Mouse (Mus musculus): ENCODE results near the gene Wdr1. TPM values are rescaled to one million over a fixed set of nuclear protein-coding genes. Genes with fewer than 3 reads are reported as not detected.

Gene Wdr1
- total RNA-seq, 2 experiments from 2014 or later = 203 to 212 TPM

DNA sequence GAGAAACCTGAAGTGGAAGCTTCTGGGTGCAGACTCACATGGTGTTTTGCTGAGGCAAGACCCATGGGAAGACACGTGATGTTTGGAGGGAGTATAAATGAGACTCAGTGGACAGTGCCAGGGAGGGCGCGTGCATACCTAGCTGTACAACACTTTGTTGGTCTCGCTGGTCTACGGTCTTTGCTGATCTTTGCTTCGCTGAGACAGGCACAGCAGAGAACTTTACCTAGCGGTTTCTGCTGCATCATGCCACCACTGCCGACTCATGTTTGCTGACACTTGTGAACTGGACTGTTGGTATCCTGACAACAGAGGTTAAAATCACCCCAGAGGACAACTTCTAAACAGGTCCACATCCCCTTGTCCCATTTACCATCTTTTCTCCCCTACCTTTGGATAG lies 63.0 kb downstream of the Wdr1 start:
- no peak for DNase-seq (ENCODE audit: low spot score in 2 of 2)
- Histone ChIP-seq H3K4me3 (no peak overlapping the region), H3K27ac (peak overlapping the region; percentile 39; the same call in 1 of the 2 replicates)
- TF ChIP-seq CTCF (conservative IDR thresholded peaks at IDR 0.05) = no peak

DNA sequence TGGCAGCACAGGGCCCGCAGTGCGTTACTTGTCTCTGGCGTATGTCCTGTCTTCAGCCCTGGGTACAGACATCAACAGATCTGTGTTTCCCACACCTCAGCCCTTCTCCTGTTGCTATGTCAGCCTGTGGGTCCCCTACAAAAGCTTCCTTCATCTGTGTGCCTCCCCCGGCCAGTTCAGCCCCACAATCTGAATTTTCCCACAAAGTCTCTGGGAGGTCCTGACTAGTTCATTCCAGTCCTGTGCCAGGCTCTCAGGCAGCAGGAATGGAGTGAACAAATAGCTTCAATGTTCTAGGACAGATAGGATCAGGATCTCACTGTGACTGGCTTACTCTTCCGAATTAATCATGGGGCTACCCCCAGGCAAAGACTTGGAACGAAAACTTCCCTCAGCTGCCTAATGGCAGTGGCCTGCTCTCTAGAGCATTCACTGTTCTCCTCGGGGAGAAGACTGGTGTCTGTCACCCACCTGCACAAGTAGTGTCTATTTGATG lies 63.7 kb downstream of the Wdr1 start:
- no peak for DNase-seq (ENCODE audit: low spot score in 2 of 2)
- Histone ChIP-seq H3K4me3 (no peak overlapping the region), H3K27ac (peak overlapping the region; percentile 39; the same call in 1 of the 2 replicates)
- no peak for TF ChIP-seq CTCF (conservative IDR thresholded peaks at IDR 0.05)

DNA sequence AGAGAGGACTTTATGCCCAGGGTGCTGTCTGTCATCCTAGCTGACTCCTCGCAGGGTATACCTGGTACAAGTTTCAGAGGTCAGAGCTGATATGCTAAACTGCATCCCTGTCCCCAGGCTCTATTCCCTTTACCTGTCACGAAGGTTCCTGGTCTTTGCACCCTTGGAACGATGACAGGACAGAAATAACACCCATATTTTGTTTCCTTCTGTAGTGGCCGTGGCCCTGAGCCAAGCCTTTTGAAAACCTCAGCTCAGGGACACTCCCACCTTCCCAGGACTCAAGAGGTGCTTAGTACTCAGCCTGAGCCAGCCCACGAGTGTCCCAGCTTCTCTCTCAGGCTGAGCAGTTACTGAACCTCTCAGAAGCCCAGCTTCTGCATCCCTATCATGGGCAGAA lies 64.5 kb downstream of the Wdr1 start:
- H3K27ac ChIP-seq = peak overlapping the region; percentile 39; the same call in 1 of the 2 replicates

DNA sequence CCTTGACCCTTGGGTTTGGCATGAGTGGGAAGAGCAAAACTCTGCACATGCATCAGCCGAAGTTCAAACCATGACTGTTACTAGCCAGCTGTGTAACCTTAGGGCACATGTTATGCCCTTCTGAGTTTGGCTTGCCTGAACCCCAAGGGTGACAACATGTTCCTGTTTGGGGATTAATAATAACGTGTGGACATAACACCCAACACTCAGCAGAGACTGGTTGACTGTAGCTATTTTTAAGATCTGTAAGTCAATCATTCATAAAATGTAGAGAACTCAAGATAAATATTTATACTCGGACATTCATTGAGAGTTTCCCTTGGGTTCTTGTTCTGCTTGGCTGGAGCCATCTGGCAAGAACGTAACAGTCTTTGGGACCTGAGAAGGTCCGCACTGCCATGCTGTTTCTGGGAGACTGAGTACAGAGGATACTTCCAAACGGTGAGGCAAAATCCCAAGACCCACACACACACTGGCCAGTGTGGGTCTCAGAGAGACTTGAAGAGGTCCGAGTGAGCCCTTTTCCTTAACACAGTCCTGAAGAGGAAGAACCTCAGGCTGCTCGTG lies 66.4 kb downstream of the Wdr1 start:
- TF ChIP-seq CTCF (conservative IDR thresholded peaks at IDR 0.05) = no peak
- DNase-seq (ENCODE audit: low spot score in 2 of 2) = no peak
- Histone ChIP-seq H3K27ac (no peak overlapping the region), H3K4me3 (no peak overlapping the region)

More for the DNA sequence above, 64.5 kb downstream of the Wdr1 start:
- no peak overlapping the region for H3K4me3 ChIP-seq
- no peak for DNase-seq (ENCODE audit: low spot score in 2 of 2)
- TF ChIP-seq CTCF (conservative IDR thresholded peaks at IDR 0.05) = no peak

DNA sequence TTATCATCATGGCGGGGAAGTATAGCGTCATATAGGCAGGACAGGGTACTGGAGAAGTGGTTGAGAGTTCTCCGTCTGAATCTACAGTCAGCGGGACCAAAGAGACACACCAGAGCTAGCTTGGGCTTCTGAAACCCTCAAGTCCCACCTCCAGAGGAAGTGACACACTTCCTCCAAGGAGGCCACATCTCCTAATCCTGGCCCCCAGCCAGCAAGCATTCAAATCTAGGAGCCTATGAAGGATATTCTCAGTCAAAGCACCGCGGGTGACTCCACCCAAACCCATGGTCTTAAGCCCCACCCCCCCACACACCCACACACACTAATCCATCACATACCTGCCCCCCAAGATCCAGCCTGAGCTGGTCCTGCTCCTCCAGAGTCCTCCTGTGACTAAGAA lies 69.1 kb downstream of the Wdr1 start:
- no peak for DNase-seq (ENCODE audit: low spot score in 2 of 2)
- no peak for TF ChIP-seq CTCF (conservative IDR thresholded peaks at IDR 0.05)
- H3K27ac ChIP-seq = no peak overlapping the region
- no peak overlapping the region for H3K4me3 ChIP-seq

DNA sequence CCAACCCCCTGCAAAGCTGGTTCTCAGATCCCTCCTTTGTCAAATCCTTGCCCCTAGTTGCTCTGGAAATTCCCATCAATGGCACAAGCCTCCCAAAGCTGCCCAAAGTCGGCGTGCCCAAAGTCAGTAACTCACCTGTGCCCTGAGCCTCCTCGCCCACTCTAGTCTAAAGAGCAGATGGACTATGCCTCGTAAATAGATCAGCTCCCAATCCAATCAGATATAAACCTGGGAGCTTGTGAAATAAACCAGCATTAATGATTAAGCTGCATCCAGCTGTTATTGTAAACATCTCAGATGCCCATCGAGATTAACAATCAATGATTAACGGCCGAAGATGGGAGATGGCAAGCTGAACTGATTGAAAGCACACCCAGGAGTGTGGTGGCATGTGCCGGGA lies 71.3 kb downstream of the Wdr1 start:
- TF ChIP-seq CTCF (conservative IDR thresholded peaks at IDR 0.05) = no peak
- Histone ChIP-seq H3K4me3 (no peak overlapping the region), H3K27ac (no peak overlapping the region)
- no peak for DNase-seq (ENCODE audit: low spot score in 2 of 2)

DNA sequence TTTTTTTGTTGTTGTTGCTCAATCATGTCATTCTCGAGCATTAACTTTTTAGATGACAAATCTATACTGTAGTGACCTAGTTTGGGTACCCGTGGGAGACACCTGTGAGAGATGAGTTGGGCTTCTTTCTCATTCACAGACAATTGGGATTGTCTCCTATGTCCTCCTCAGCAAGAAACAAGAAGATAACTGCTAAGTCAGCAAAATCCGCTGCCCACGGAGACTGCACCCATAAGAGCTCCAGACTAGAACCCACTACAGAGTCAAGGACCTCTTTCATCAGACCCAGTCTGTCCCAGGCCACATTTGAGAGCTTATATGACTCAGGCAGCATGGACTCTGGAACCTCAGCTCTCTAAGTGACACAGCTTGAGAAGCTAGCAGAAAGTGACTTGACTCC lies 73.3 kb downstream of the Wdr1 start:
- TF ChIP-seq CTCF (conservative IDR thresholded peaks at IDR 0.05) = no peak
- Histone ChIP-seq H3K27ac (no peak overlapping the region), H3K4me3 (no peak overlapping the region)
- no peak for DNase-seq (ENCODE audit: low spot score in 2 of 2)

DNA sequence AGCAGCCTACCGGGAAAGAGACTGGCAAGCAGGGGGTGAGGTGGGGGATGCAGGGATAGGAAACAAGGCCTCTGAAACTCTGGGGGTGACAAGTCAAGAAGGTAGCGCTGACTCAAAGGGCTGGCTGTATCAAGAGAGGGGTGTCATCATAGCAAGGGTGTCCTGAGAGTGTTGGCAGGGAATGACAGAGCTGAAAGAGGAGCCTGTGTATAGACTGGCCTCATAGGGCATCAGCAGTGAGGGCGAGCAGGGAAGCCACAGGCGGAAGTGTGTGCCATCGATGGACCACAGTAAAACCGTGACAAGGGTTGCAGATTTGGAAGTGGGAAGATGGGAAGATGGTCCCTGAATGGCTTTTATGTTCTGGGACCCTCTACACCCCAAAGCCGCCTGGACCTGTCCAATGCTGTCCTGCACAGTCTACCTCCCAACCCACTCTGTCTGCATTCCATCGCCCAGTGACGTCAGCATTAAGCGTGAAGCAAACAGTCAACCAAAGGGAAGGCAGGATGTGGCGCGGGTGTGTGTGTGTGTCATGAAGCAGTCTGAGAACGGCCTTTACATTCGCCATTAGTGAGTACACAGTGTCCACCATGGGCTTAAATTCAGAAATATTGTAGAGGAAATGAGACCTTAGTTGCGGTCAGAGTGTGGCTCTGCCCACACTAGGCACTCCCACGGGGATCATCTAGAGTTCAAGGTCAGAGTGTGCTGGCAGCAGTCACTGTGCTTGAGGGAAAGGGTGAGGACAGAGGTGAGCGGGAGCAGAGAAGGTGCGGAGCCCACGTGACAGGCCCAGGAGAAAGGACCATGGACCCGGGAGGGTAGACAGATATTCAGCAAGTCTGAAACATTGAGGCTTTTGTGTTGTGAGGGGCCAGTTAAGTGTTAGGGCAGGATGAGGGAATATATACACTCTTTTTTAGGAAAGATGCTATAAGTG lies 74.1 kb downstream of the Wdr1 start:
- Histone ChIP-seq H3K4me3 (no peak overlapping the region), H3K27ac (no peak overlapping the region)
- no peak for DNase-seq (ENCODE audit: low spot score in 2 of 2)
- no peak for TF ChIP-seq CTCF (conservative IDR thresholded peaks at IDR 0.05)

DNA sequence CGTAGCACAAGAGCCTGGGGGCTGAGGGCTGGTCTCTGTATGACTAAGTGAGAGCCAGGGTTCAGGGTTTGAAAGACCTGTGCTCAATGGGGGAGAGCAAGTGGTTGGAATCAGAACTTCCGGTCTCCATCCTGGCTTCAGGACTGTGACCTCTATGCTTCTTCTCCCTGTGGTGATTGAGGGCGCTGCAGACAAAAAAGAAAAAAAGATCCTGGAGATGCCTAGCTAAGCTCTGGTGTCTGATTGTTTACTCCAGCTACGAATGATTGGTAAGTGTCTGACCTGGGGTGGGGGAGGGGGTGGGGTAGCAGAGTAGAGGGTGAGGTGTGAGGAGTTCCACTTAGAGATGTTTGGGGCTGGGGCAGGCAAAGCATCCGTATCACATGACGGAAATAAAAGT lies 75.0 kb downstream of the Wdr1 start:
- 0 out of 2 replicates have a peak, but pooled peaks have one; percentile 11 for TF ChIP-seq CTCF (conservative IDR thresholded peaks at IDR 0.05)
- H3K4me3 ChIP-seq = no peak overlapping the region
- H3K27ac ChIP-seq = no peak overlapping the region
- no peak for DNase-seq (ENCODE audit: low spot score in 2 of 2)

DNA sequence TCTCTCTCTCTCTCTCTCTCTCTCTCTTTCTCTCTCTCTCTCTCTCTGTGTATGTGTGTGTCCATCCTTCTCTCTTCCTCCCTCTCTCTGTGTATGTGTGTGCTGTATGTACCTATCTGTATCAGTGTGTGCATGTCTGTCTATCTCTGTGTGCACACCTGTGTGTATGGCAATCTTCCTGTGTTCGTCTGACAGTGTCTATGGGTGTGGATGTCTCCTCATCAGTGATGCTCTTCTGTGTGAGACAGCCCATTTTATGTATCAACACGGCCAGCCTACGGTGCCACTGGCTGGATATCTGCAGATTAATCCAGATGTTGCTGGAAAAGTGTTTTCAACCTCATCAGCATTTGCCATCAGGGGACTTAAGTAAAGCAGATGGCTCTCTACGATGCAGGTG lies 75.8 kb downstream of the Wdr1 start:
- no peak for DNase-seq (ENCODE audit: low spot score in 2 of 2)
- TF ChIP-seq CTCF (conservative IDR thresholded peaks at IDR 0.05) = no peak
- no peak overlapping the region for H3K27ac ChIP-seq
- H3K4me3 ChIP-seq = no peak overlapping the region

DNA sequence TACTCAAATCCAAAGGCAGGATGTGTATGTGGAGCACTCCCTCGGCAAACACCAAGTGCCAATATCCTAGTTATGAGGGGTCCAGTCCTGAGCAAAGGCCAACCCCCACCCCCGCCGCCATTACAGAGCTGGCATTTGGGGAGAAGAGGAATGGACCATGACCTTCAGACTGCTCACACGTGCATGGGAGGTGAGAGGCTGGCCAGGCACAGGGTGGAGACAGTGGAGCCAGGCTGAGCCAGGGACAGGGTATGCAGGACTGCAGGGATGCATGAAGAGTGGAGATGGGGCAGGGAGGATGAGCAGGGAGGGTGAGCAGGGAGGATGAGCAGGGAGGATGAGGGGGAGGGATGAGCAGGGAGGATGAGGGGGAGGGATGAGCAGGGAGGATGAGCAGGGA lies 77.1 kb downstream of the Wdr1 start:
- Histone ChIP-seq H3K4me3 (no peak overlapping the region), H3K27ac (no peak overlapping the region)
- TF ChIP-seq CTCF (conservative IDR thresholded peaks at IDR 0.05) = no peak
- DNase-seq (ENCODE audit: low spot score in 2 of 2) = no peak

DNA sequence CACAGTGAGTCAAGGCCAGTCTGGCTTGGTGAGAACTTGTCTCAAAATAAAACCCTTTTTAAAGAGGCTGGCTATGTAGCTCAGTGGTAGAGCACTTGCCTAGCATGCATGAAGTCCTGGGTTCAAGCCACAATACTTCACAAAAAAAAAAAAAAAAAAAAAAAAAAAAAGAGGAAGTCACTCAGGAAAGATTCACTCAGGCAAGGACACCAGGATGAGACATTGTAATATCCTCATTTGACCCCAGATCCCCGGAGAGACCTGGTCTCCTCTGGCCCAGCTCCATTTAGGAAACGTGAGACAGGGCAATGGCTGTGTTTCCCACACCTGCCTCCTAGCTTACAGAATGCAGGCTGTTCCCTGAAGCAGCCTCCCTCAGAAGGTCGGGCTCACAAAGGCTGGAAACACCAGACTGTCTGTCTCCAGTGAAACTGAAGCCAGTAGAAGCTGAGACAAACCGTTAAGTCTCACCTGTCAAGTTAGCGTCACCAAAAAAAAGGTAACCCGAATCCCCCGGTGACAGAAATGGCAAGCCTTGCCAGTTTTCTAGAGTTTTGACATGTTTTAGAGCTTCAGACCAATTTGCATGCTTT lies 79.4 kb downstream of the Wdr1 start:
- DNase-seq (ENCODE audit: low spot score in 2 of 2) = no peak
- Histone ChIP-seq H3K27ac (no peak overlapping the region), H3K4me3 (no peak overlapping the region)
- TF ChIP-seq CTCF (conservative IDR thresholded peaks at IDR 0.05) = no peak

All from layer of hippocampus, adult 2 months (tissue).